Mouse (Mus musculus) large intestine, adult 2 months (tissue): ENCODE measurements around the gene Prr14. TPM values are rescaled to one million over a fixed set of nuclear protein-coding genes. Genes with fewer than 3 reads are reported as not detected.
"Not testable (repeated sequence)": the region's sequence is repeated elsewhere in the genome, so short reads cannot be mapped to it uniquely, and the experiment has no call there.

Experiments
- DNase-seq: peaks from one replicate; pipeline ENCODE4 v3.0.0-alpha.2; 2012; ENCODE audit warnings: low read depth, low spot score
- WGBS: fragments of 180-500 bp; shearing (Covaris S2); methylation state at CpG from one replicate; pipeline ENCODE4 v1.1.7; 2018; 5-methylcytosine and 5-hydroxymethylcytosine counted together
- polyA plus RNA-seq: library from polyadenylated mRNA; depleted of rRNA; stranded (reverse); fragments of >200 nt; gene quantifications from 2 replicates; pipeline ENCODE4 v1.2.3, GENCODE M21; 2012

Prr14 gene
- polyA plus RNA-seq, 1 experiment = 59.8 TPM

GRCm38 (mm10) chr7:127470743-127471645 lies 11.6 kb downstream of the Prr14 start:
- WGBS = under 1% methylated on average over 46 of the region's 46 CpGs
- DNase-seq = peak; percentile 92

GRCm38 (mm10) chr7:127471646-127472010 lies 12.2 kb downstream of the Prr14 start:
- under 1% methylated on average over 25 of the region's 25 CpGs for WGBS
- DNase-seq = no peak

- DNase-seq = no peak
- under 1% methylated on average over 7 of the region's 7 CpGs for WGBS
Observed at GRCm38 (mm10) chr7:127472060-127472459, 12.6 kb downstream of the Prr14 start.

GRCm38 (mm10) chr7:127473705-127474104 lies 14.3 kb downstream of the Prr14 start:
- WGBS = 91% methylated on average over 5 of the region's 5 CpGs
- DNase-seq = no peak

- WGBS = 71% methylated on average over 6 of the region's 6 CpGs
- DNase-seq = no peak
Observed at GRCm38 (mm10) chr7:127474378-127475070, 15.1 kb downstream of the Prr14 start.

- no peak for DNase-seq
- WGBS = 94% methylated on average over 11 of the region's 11 CpGs
Observed at GRCm38 (mm10) chr7:127475186-127475740, 15.9 kb downstream of the Prr14 start.

GRCm38 (mm10) chr7:127476336-127476735 lies 16.9 kb downstream of the Prr14 start:
- 94% methylated on average over 11 of the region's 11 CpGs for WGBS
- DNase-seq = no peak

GRCm38 (mm10) chr7:127476855-127477254 lies 17.4 kb downstream of the Prr14 start:
- DNase-seq = no peak
- 43% methylated on average over 4 of the region's 4 CpGs for WGBS

GRCm38 (mm10) chr7:127477687-127478634 lies 18.6 kb downstream of the Prr14 start:
- WGBS = under 1% methylated on average over 50 of the region's 50 CpGs
- peak; percentile 100 for DNase-seq

- WGBS = under 1% methylated on average over 61 of the region's 62 CpGs
- DNase-seq = peak; percentile 83
Observed at GRCm38 (mm10) chr7:127478635-127479317, 19.4 kb downstream of the Prr14 start, which contains the start of gene Fbrs. Gene Fbrs, plus strand, starts transcription at chr7:127479199.

GRCm38 (mm10) chr7:127479318-127480225 lies 20.2 kb downstream of the Prr14 start:
- DNase-seq = no peak
- 1% methylated on average over 47 of the region's 48 CpGs for WGBS

GRCm38 (mm10) chr7:127480321-127480720 lies 20.9 kb downstream of the Prr14 start:
- no peak for DNase-seq
- WGBS = 33% methylated on average over 2 of the region's 2 CpGs

GRCm38 (mm10) chr7:127485416-127485815 lies 26.0 kb downstream of the Prr14 start:
- 92% methylated on average over 5 of the region's 5 CpGs for WGBS
- no peak for DNase-seq

GRCm38 (mm10) chr7:127488364-127488763 lies 29.0 kb downstream of the Prr14 start:
- DNase-seq = not testable (repeated sequence)
- 65% methylated on average over 5 of the region's 5 CpGs for WGBS

GRCm38 (mm10) chr7:127489982-127490381 lies 30.6 kb downstream of the Prr14 start:
- 93% methylated on average over 7 of the region's 7 CpGs for WGBS
- no peak for DNase-seq

GRCm38 (mm10) chr7:127491846-127492245 lies 32.4 kb downstream of the Prr14 start:
- no peak for DNase-seq
- WGBS = 75% methylated on average over 3 of the region's 3 CpGs

- DNase-seq = no peak
Observed at GRCm38 (mm10) chr7:127494648-127495047, 35.2 kb downstream of the Prr14 start.

GRCm38 (mm10) chr7:127497382-127497781 lies 38.0 kb downstream of the Prr14 start:
- WGBS = 36% methylated on average over 2 of the region's 2 CpGs
- DNase-seq = no peak
